Mouse (Mus musculus) spleen, postnatal 4 days (tissue): ENCODE results near the gene Rhbdd2.
A peak's percentile ranks its signal among the peaks of the same experiment; 100 is the strongest.

Experiments
- DNase-seq, 2 experiments: peaks; one replicate each; pipeline ENCODE4 v3.0.0; 2022; ENCODE audit warnings: low spot score in 2 of 2

The Rhbdd2 gene

GRCm38 (mm10) chr5:135645330-135645729 is 12.9 kb downstream of the Rhbdd2 start:
- DNase-seq = no peak

- DNase-seq = no peak
Observed at GRCm38 (mm10) chr5:135646038-135646437, 13.6 kb downstream of the Rhbdd2 start.

GRCm38 (mm10) chr5:135648461-135649308 is 16.3 kb downstream of the Rhbdd2 start:
- DNase-seq = no peak

- DNase-seq = no peak
Observed at GRCm38 (mm10) chr5:135649309-135649633, 16.9 kb downstream of the Rhbdd2 start.

- DNase-seq = no peak
Observed at GRCm38 (mm10) chr5:135651536-135651935, 19.1 kb downstream of the Rhbdd2 start.

GRCm38 (mm10) chr5:135653209-135653608 is 20.8 kb downstream of the Rhbdd2 start:
- DNase-seq = no peak

GRCm38 (mm10) chr5:135656046-135656445 is 23.6 kb downstream of the Rhbdd2 start:
- DNase-seq = no peak

GRCm38 (mm10) chr5:135657128-135657527 is 24.7 kb downstream of the Rhbdd2 start:
- no peak for DNase-seq

GRCm38 (mm10) chr5:135657703-135658373 is 25.4 kb downstream of the Rhbdd2 start:
- no peak for DNase-seq

- no peak for DNase-seq
Observed at GRCm38 (mm10) chr5:135659956-135660355, 27.5 kb downstream of the Rhbdd2 start.

GRCm38 (mm10) chr5:135660535-135660934 is 28.1 kb downstream of the Rhbdd2 start:
- DNase-seq = no peak

- no peak for DNase-seq
Observed at GRCm38 (mm10) chr5:135666890-135667289, 34.5 kb downstream of the Rhbdd2 start.

- DNase-seq = no peak
Observed at GRCm38 (mm10) chr5:135668071-135668470, 35.7 kb downstream of the Rhbdd2 start.

- DNase-seq = peak in 1 of 2 experiments; percentile 35
Observed at GRCm38 (mm10) chr5:135669741-135670275, 37.4 kb downstream of the Rhbdd2 start, which contains the start of gene Por. Gene Por (plus strand): TSS chr5:135670033.

- DNase-seq = no peak
Observed at GRCm38 (mm10) chr5:135670881-135671280, 38.5 kb downstream of the Rhbdd2 start.

GRCm38 (mm10) chr5:135672509-135672908 is 40.1 kb downstream of the Rhbdd2 start:
- DNase-seq = no peak

- DNase-seq = no peak
Observed at GRCm38 (mm10) chr5:135672980-135673379, 40.6 kb downstream of the Rhbdd2 start.

- DNase-seq = no peak
Observed at GRCm38 (mm10) chr5:135674349-135674775, 41.9 kb downstream of the Rhbdd2 start.

- DNase-seq = no peak
Observed at GRCm38 (mm10) chr5:135674821-135675220, 42.4 kb downstream of the Rhbdd2 start.

- no peak for DNase-seq
Observed at GRCm38 (mm10) chr5:135676696-135677095, 44.3 kb downstream of the Rhbdd2 start.

- DNase-seq = no peak
Observed at GRCm38 (mm10) chr5:135677251-135677650, 44.8 kb downstream of the Rhbdd2 start.

GRCm38 (mm10) chr5:135678481-135678880 is 46.1 kb downstream of the Rhbdd2 start:
- no peak for DNase-seq
